ENCODE assay signal across 31 mouse cellular contexts in genomic region chr12:13825899-13826298, GRCm38 (mm10).
"Had no signal": no experiment of that assay in that cellular context is flagged by ENCODE, and none has a peak within 500 bp of the region (broad histone marks: within the 10 kb centered on the region; RNA-seq: fewer than 3 reads in every experiment).

No protein-coding gene starts in this region.

- H3K9me3 ChIP-seq: limb, embryonic 10.5 days; limb, embryonic 12.5 days; limb, embryonic 13.5 days; limb, embryonic 15.5 days; liver, embryonic 12.5 days; liver, embryonic 13.5 days; liver, embryonic 15.5 days; lung, embryonic 15.5 days; megakaryocyte, embryonic 14.5 days; midbrain, embryonic 10.5 days; midbrain, embryonic 12.5 days; midbrain, embryonic 13.5 days; midbrain, embryonic 15.5 days had no signal

- DNase-seq: left cerebral cortex, postnatal 4 days; liver; liver, embryonic 13.5 days; liver, postnatal 0 days; lung, adult 18-20 months; lung, adult 2 months; lung, embryonic 14.5 days; lung, postnatal 10 days; lung, postnatal 14 days; lung, postnatal 36 days; lung, postnatal 4 days; midbrain, embryonic 14.5 days had no signal

- H3K4me2 ChIP-seq: limb, embryonic 12.5 days; limb, embryonic 13.5 days; limb, embryonic 15.5 days; liver, embryonic 11.5 days; liver, embryonic 12.5 days; liver, embryonic 13.5 days; liver, embryonic 15.5 days; lung, embryonic 14.5 days; lung, embryonic 15.5 days; midbrain, embryonic 11.5 days; midbrain, embryonic 12.5 days; midbrain, embryonic 13.5 days; midbrain, embryonic 15.5 days had no signal

- H3K4me3 ChIP-seq: limb, embryonic 10.5 days; limb, embryonic 12.5 days; limb, embryonic 13.5 days; limb, embryonic 15.5 days; liver, embryonic 12.5 days; liver, embryonic 13.5 days; liver, embryonic 15.5 days; lung, embryonic 15.5 days; megakaryocyte, embryonic 14.5 days; midbrain, embryonic 10.5 days; midbrain, embryonic 12.5 days; midbrain, embryonic 13.5 days; midbrain, embryonic 15.5 days; myocyte had no signal

- H3K27me3 ChIP-seq: limb, embryonic 12.5 days; limb, embryonic 13.5 days; limb, embryonic 15.5 days; liver, embryonic 12.5 days; liver, embryonic 13.5 days; liver, embryonic 15.5 days; lung, embryonic 15.5 days; megakaryocyte, embryonic 14.5 days; midbrain, embryonic 12.5 days; midbrain, embryonic 13.5 days; midbrain, embryonic 15.5 days had no signal

- ATAC-seq: liver, embryonic 12.5 days; liver, postnatal 0 days; lung, postnatal 0 days; midbrain, embryonic 13.5 days; midbrain, embryonic 15.5 days; midbrain, embryonic 16.5 days had no signal

- H3K4me1 ChIP-seq: limb, embryonic 10.5 days; limb, embryonic 12.5 days; limb, embryonic 13.5 days; limb, embryonic 15.5 days; liver, embryonic 12.5 days; liver, embryonic 13.5 days; liver, embryonic 15.5 days; lung, embryonic 15.5 days; megakaryocyte, embryonic 14.5 days; midbrain, embryonic 10.5 days; midbrain, embryonic 12.5 days; midbrain, embryonic 13.5 days; midbrain, embryonic 15.5 days had no signal

- H3K27ac ChIP-seq: limb, embryonic 10.5 days; limb, embryonic 12.5 days; limb, embryonic 13.5 days; limb, embryonic 15.5 days; liver, embryonic 12.5 days; liver, embryonic 13.5 days; liver, embryonic 14.5 days; liver, embryonic 15.5 days; lung, embryonic 15.5 days; macrophage; midbrain, embryonic 10.5 days; midbrain, embryonic 12.5 days; midbrain, embryonic 13.5 days; midbrain, embryonic 15.5 days had no signal

- H3K9ac ChIP-seq: limb, embryonic 12.5 days; limb, embryonic 13.5 days; limb, embryonic 15.5 days; liver, embryonic 12.5 days; liver, embryonic 13.5 days; liver, embryonic 14.5 days; liver, embryonic 15.5 days; liver, postnatal 0 days; lung, embryonic 14.5 days; lung, embryonic 15.5 days; midbrain, embryonic 12.5 days; midbrain, embryonic 13.5 days; midbrain, embryonic 15.5 days had no signal

- H3K36me3 ChIP-seq: limb, embryonic 10.5 days; limb, embryonic 12.5 days; limb, embryonic 13.5 days; limb, embryonic 15.5 days; liver, embryonic 12.5 days; liver, embryonic 13.5 days; liver, embryonic 15.5 days; lung, embryonic 15.5 days; midbrain, embryonic 10.5 days; midbrain, embryonic 12.5 days; midbrain, embryonic 13.5 days; midbrain, embryonic 15.5 days had no signal
